Mouse (Mus musculus): ENCODE results near the gene Myo18a. TPM values are rescaled to one million over a fixed set of nuclear protein-coding genes. Genes with fewer than 3 reads are reported as not detected.

The Myo18a gene
- polyA plus RNA-seq, 1 experiment = 67.3 TPM

DNA sequence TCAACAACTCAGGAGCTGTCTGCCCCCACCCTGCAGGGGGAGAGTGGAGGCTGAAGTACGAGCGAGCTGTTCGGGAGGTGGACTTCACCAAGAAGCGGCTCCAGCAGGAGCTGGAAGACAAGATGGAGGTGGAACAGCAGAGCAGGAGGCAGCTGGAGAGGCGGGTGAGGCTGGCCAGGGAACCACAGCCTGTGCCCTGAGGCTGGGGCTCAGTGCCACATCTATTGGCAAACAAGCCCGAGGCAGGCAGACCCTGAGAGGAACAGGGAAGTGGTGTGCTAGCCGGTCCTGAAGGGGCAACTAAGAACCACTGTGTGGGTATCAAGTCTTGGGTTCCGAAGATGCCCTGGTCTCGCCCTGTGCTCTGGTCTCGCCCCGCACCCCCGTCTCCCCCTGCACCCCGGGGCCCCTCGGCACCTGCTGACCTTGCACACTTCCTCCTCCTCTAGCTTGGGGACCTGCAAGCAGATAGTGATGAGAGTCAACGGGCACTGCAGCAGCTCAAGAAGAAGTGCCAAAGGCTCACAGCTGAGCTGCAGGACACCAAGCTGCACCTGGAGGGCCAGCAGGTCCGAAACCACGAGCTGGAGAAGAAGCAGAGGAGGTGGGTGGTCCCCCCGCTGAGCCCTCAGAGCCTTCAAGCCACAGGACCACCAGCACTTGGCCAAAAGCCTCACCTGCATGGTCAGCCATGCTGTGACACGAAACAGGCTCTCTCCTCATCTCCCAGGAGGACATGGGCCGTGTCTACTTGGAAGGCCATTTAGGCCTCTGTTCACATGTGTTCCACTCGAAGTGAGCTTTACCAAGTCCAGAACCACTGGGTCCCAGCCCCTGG, 80.2 kb downstream of the Myo18a start:
- TF ChIP-seq POLR2A (IDR thresholded peaks at IDR 0.05; ENCODE audit: borderline replicate concordance, extremely low read depth, insufficient read depth, insufficient read length, poor library complexity, severe bottlenecking) (no peak), CTCF (IDR thresholded peaks at IDR 0.05; ENCODE audit: borderline replicate concordance, extremely low read depth, insufficient read depth, insufficient read length) (no peak)
- no peak for DNase-seq (ENCODE audit: low read depth)

- no peak for DNase-seq (ENCODE audit: low read depth)
- TF ChIP-seq POLR2A (IDR thresholded peaks at IDR 0.05; ENCODE audit: borderline replicate concordance, extremely low read depth, insufficient read depth, insufficient read length, poor library complexity, severe bottlenecking) = no peak
- no peak for TF ChIP-seq CTCF (IDR thresholded peaks at IDR 0.05; ENCODE audit: borderline replicate concordance, extremely low read depth, insufficient read depth, insufficient read length)
Observed at GRCm38 (mm10) chr11:77843906-77844200, 80.8 kb downstream of the Myo18a start.

DNA sequence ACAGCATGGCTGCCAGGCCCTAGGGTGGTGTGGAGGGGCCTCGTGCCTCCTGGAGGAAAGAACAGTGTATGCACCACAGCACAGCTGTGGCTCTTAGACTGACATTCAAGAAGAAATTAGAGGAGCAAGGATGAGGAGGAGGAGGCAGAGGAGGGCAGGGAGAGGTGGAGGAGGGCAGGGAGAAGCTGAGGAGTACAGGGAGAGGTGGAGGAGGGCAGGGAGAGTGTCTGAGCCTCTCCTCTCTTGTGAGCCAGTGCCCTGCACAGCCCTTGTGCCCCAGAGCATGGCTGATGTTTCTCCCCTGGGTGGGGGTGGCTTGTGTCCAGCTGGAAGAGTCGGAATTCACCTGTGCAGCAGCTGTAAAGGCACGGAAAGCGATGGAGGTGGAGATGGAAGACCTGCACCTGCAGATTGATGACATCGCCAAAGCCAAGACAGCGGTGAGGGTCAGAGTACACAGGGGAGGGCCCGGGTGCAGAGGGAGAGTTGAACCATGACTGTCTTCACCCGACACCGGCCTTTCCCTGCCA, 84.6 kb downstream of the Myo18a start:
- TF ChIP-seq POLR2A (IDR thresholded peaks at IDR 0.05; ENCODE audit: borderline replicate concordance, extremely low read depth, insufficient read depth, insufficient read length, poor library complexity, severe bottlenecking) (no peak), CTCF (IDR thresholded peaks at IDR 0.05; ENCODE audit: borderline replicate concordance, extremely low read depth, insufficient read depth, insufficient read length) (no peak)
- DNase-seq (ENCODE audit: low read depth) = no peak

DNA sequence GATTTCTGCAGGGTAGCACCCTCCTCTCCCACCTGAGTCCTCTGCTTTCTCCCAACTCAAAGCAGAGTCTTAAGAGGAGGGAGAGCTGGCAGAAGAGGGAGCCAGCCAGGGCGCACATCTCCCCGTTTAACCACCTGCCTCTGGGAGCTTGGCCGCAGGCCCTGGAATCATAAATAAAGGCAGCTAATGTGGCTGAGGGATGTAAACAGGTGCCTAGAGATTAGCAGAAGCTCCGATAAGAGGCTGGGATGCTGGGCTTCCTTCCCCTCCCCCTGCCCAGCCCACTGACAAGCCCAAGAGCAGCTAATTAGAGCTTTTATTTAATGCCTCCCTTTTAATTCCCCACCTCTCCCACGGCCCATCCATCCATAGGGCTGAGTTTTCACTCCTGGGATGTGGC, 85.1 kb downstream of the Myo18a start:
- TF ChIP-seq POLR2A (IDR thresholded peaks at IDR 0.05; ENCODE audit: borderline replicate concordance, extremely low read depth, insufficient read depth, insufficient read length, poor library complexity, severe bottlenecking) (no peak), CTCF (IDR thresholded peaks at IDR 0.05; ENCODE audit: borderline replicate concordance, extremely low read depth, insufficient read depth, insufficient read length) (no peak)
- DNase-seq (ENCODE audit: low read depth) = peak; percentile 86

DNA sequence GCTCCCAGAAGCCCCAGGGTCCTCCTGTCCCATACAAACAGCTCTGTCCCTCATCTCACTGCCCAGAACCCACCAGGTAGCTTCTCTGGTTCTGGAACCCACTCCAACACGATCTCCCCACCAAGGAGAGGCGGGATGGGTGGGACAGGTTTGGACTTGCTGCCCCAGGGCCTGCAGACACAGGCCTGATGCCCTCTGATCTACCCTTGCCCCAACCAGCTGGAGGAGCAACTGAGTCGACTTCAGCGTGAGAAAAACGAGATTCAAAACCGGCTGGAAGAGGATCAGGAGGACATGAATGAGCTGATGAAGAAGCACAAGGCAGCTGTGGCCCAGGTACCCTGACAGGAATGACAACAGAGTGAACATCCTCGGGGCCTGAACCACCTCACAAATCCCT, 86.1 kb downstream of the Myo18a start:
- no peak for DNase-seq (ENCODE audit: low read depth)
- TF ChIP-seq POLR2A (IDR thresholded peaks at IDR 0.05; ENCODE audit: borderline replicate concordance, extremely low read depth, insufficient read depth, insufficient read length, poor library complexity, severe bottlenecking) (no peak), CTCF (IDR thresholded peaks at IDR 0.05; ENCODE audit: borderline replicate concordance, extremely low read depth, insufficient read depth, insufficient read length) (no peak)

DNA sequence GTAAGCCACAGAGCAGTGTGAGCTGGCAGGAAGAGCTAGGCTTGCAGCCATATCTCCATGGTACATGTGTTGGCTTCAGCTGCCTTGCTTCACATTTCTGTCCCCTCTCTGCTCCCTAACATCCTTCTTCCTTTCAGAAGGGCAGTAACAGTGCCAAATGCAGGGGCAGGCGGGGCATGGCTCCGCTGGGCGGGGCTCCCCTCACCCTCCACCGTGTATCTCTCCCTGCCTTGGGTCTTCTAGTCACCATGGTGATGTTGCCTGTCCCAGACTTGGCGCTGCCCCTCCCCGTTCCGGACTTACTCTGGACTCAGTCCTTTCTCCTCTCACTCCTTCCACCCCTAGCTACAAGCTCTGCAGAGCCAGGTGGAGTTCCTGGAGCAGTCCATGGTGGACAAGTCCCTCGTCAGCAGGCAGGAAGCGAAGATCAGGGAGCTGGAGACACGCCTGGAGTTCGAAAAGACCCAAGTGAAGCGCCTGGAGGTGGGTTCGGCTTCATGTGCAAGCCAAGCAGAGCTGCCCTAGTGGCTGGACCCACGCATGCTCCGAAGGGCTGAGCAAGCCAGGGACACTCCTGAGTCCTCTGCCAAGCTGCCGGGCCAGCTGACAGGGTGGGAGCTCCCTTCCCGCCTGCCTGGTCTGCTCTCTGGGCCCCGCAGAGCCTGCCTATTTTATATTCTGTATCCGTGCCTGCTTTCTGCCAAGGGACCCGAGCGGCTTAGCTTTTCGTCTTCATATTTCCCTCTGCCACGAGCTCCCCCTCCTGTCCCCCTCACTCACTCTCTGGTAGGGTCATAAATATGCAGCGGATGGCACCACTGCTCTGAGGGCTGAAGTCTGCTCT, 87.6 kb downstream of the Myo18a start:
- peak; percentile 97 for DNase-seq (ENCODE audit: low read depth)
- TF ChIP-seq CTCF (IDR thresholded peaks at IDR 0.05; ENCODE audit: borderline replicate concordance, extremely low read depth, insufficient read depth, insufficient read length) (peak; percentile 7; the same call in 1 of the 2 replicates), POLR2A (IDR thresholded peaks at IDR 0.05; ENCODE audit: borderline replicate concordance, extremely low read depth, insufficient read depth, insufficient read length, poor library complexity, severe bottlenecking) (no peak)

GRCm38 (mm10) chr11:77851483-77852010, 88.5 kb downstream of the Myo18a start:
- DNase-seq (ENCODE audit: low read depth) = no peak
- no peak for TF ChIP-seq CTCF (IDR thresholded peaks at IDR 0.05; ENCODE audit: borderline replicate concordance, extremely low read depth, insufficient read depth, insufficient read length)
- TF ChIP-seq POLR2A (IDR thresholded peaks at IDR 0.05; ENCODE audit: borderline replicate concordance, extremely low read depth, insufficient read depth, insufficient read length, poor library complexity, severe bottlenecking) = no peak

GRCm38 (mm10) chr11:77852195-77852594, 89.1 kb downstream of the Myo18a start:
- DNase-seq (ENCODE audit: low read depth) = no peak
- TF ChIP-seq CTCF (IDR thresholded peaks at IDR 0.05; ENCODE audit: borderline replicate concordance, extremely low read depth, insufficient read depth, insufficient read length) (no peak), POLR2A (IDR thresholded peaks at IDR 0.05; ENCODE audit: borderline replicate concordance, extremely low read depth, insufficient read depth, insufficient read length, poor library complexity, severe bottlenecking) (no peak)

- TF ChIP-seq POLR2A (IDR thresholded peaks at IDR 0.05; ENCODE audit: borderline replicate concordance, extremely low read depth, insufficient read depth, insufficient read length, poor library complexity, severe bottlenecking) (no peak), CTCF (IDR thresholded peaks at IDR 0.05; ENCODE audit: borderline replicate concordance, extremely low read depth, insufficient read depth, insufficient read length) (no peak)
- no peak for DNase-seq (ENCODE audit: low read depth)
Observed at GRCm38 (mm10) chr11:77852941-77853668, 90.1 kb downstream of the Myo18a start.

- no peak for TF ChIP-seq CTCF (IDR thresholded peaks at IDR 0.05; ENCODE audit: borderline replicate concordance, extremely low read depth, insufficient read depth, insufficient read length)
- TF ChIP-seq POLR2A (IDR thresholded peaks at IDR 0.05; ENCODE audit: borderline replicate concordance, extremely low read depth, insufficient read depth, insufficient read length, poor library complexity, severe bottlenecking) = no peak
Observed at GRCm38 (mm10) chr11:77854641-77855040, 91.6 kb downstream of the Myo18a start.

More at GRCm38 (mm10) chr11:77854641-77855040, 91.6 kb downstream of the Myo18a start:
- no peak for DNase-seq (ENCODE audit: low read depth)
